Mouse (Mus musculus) cerebellum, adult 11 months (tissue): Measurements from ENCODE around the gene Mthfd1.

Experiments used
- DNase-seq: peaks from one replicate; pipeline ENCODE4 v3.0.0; 2022

Gene Mthfd1

DNA sequence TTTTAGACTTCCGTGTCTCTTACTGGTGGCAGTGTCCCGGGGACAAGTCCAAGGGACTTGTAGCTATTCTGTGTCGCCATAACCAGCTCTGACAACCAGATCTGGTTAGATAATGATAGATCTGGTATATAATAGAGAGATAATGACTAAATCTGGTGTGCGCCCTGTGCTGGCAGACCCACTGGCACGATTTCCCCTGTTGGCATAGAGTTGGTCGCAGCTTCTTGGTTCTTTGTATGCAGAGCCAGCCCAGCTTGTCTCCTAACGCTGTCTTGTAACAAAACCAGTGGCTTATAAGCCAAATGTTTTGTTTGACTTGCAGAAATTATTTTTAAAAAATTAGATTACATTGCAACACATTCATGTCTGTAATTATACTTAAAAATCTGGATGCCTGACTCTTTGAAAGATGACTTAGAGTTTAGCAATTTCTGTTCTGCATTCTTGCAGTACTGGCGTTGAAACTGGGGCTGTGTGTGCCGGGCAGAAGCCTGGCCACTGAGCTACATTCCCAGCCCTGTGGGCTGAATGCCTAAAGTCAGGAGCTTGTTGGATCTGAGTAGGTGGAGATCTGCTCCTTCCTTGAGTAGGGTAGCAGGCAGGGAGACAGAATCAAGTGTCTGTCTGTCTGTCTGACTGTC lies 9.3 kb downstream of the Mthfd1 start:
- peak; percentile 51 for DNase-seq

- DNase-seq, result no peak
These were observed 9.9 kb downstream of the Mthfd1 start for GRCm38 (mm10) chr12:76265001-76265400.

GRCm38 (mm10) chr12:76266875-76267274 lies 11.8 kb downstream of the Mthfd1 start:
- no peak for DNase-seq

GRCm38 (mm10) chr12:76268686-76269085 lies 13.6 kb downstream of the Mthfd1 start:
- DNase-seq, result peak; percentile 51

DNA sequence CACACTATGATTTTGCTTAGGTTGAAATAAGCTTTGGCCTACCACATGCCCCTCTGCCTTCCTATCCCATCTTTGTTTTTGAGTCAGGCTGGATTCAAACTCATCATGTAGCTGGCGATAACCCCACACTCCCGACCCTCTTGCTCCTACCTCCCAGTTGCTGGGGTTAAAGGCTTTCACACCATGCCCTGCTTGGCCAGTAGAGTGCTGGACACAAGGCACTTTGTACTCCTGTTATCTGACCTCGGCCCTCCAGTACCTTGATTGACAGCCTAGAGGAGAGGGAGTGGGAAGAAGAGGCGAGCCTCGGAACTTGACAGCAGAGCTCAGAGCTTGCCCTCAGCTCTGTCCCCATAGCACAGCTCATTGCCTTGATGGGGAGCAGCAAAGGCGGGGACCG lies 14.1 kb downstream of the Mthfd1 start:
- DNase-seq, result no peak

DNA sequence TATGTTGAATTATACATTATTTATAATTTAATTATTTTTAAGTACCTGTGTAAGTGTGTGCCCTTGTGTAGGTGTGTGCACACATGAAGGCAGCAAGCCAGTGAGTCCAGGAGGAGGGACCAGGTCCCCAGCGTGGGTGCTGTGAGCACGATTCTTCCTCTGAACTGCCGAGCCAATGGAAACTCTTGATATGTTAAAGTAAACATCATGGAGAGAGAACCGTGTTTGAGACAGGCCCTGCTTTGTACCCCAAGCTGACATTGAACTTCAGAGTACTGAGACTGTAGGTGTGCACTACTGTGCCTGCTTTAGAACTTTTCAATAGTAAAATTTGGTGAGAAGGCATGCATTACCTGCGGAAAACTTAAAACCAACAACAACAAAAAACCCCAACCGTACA lies 16.4 kb downstream of the Mthfd1 start:
- no peak for DNase-seq

- DNase-seq, result no peak
These were observed 17.8 kb downstream of the Mthfd1 start for GRCm38 (mm10) chr12:76272610-76273524.

- no peak for DNase-seq
These were observed 23.1 kb downstream of the Mthfd1 start for GRCm38 (mm10) chr12:76278209-76278608.

DNA sequence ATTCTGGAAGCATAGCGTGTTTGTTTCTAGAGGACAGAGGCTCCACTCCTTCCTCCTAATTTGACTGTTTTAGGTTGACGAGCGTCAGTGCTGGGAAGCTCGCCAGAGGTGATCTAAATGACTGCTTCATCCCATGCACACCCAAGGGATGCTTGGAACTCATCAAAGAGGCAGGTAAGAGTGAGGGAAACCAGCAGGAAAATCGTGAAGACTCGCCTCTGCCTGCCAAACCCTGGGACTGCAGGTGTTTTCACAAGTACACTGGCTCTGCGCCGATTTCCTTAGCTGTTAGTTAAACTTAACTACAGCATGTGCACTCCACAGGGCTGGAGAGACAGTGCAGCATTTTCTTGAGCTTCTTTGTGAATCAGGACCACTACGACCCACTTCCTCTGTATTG lies 25.5 kb downstream of the Mthfd1 start:
- no peak for DNase-seq

DNA sequence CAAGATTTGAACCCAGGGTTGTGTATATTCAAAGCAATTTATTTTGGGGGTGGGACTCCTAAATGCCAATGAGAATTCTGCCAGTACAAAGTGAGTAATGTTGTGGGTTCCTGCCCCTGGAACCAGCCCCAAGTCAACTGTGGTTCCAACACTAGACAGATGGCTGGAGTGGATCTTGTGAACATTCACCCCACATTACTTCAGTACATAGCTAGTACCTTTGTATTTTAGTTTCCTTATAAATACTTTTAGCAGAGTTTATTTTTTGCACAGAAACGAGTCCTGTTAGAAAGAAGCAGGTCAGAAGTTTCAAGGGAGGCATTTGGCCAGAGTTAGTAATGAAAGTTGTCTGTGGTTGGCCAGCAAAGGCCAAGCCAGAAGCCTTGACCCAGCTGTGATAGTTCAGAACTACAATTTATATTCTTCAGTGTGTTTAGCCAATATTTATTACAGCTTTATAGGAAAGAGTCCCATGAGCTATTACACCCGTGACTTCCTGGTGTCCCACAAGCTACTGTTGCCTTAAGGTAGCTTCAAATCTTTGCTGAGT lies 26.1 kb downstream of the Mthfd1 start:
- DNase-seq, result no peak

GRCm38 (mm10) chr12:76282132-76282531 lies 27.0 kb downstream of the Mthfd1 start:
- DNase-seq, result no peak

DNA sequence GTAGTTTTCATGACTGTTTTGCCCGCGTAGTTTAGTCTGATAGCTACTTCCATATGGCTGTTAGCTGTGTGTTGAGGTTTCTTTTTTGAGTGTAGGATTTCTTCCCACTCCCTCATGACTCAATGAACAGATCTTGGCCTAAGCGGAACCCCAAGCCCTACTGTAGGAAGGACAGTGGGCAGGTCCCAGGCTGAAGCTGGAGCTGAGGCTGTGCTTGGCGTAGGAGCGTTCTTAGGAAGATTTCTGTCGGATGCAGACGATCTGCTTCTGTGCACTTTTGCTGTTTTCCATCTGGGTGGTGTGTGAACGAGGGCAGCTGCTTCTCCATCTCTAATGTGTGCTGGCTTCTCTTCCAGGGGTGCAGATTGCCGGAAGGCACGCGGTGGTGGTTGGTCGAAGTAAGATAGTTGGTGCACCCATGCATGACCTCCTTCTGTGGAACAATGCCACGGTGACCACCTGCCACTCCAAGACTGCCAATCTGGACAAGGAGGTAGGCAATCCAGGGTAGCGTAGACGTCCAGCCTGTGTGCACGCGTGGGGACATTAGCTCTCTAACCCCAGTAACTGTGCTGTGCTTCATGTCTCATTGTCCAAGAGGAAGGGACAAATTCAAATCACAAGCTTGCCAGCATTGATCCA lies 27.6 kb downstream of the Mthfd1 start:
- DNase-seq, result no peak

DNA sequence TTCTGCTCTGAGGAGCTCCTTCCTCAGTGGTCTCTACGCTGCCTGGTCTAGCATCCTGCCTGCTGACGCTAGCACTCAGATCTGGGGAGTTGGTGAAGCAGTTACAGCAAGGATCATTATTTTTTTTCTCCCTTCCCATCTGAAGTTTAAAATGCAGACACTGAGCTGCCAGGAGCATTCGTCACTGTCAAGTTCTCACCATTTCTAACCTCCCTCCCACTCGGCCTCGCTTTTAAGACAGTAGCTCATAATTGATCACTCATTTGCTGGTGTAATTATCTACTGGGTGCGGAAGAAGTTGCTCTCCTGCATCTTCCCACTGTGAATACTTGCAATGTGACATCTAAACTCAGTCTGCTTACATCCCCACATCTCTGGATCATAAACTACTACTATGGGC lies 30.3 kb downstream of the Mthfd1 start:
- no peak for DNase-seq

GRCm38 (mm10) chr12:76287986-76288385 lies 32.9 kb downstream of the Mthfd1 start:
- DNase-seq, result no peak

DNA sequence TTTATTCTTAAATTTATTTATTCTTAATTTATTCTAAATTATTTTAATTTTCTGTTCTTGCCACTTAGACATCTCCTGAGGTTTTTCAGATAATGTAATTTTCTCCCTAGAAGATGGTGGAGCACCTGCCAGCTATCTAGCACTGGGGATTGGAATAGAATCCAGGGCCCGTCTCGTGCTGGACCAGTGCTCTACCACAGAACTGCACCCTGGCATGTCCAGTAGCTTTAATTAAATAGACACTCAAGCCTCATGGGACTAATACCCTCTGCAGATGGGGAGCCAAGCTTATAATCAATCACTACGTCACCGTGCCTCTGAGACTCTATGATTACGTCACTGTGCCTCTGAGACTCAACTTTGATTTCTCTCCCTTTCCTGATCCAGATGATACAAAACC lies 33.4 kb downstream of the Mthfd1 start:
- DNase-seq, result no peak

DNA sequence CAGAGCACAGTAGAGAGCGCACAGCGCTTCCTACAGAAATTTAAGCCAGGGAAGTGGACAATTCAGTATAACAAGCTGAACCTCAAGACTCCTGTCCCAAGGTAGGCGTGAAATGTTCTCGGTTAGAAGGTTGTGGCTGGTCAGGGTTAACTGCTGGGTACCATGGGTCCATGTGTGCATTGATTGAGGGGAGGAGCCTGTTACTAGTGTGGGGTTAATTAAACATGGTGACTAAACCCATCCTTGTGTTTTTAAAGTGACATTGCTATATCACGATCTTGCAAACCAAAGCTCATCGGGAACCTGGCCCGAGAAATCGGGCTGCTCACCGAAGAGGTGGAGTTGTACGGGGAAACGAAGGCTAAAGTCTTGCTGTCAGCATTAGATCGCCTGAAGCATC lies 34.3 kb downstream of the Mthfd1 start:
- no peak for DNase-seq

- DNase-seq, result no peak
These were observed 35.2 kb downstream of the Mthfd1 start for GRCm38 (mm10) chr12:76290271-76290670.

- peak; percentile 43 for DNase-seq
These were observed 38.1 kb downstream of the Mthfd1 start for GRCm38 (mm10) chr12:76293192-76293591.

DNA sequence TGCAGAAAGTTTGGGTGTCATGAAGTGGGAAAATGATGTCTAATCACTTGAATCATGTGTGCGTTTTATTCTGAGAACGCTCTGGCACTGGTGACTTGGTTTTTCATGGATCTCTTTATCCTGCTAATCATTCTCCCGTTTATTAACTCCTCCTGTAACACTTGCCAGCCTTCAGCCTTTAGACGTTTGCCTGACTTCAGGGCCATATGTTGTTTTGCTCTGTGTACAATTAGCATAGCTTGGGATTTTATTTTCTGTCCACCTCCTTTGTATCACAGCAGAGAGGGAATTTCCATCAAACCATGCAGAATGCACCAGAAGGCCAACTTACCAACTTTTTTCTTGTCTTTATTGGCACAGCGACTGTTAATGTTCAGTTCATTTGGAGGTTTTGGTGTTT lies 42.7 kb downstream of the Mthfd1 start:
- DNase-seq, result no peak

DNA sequence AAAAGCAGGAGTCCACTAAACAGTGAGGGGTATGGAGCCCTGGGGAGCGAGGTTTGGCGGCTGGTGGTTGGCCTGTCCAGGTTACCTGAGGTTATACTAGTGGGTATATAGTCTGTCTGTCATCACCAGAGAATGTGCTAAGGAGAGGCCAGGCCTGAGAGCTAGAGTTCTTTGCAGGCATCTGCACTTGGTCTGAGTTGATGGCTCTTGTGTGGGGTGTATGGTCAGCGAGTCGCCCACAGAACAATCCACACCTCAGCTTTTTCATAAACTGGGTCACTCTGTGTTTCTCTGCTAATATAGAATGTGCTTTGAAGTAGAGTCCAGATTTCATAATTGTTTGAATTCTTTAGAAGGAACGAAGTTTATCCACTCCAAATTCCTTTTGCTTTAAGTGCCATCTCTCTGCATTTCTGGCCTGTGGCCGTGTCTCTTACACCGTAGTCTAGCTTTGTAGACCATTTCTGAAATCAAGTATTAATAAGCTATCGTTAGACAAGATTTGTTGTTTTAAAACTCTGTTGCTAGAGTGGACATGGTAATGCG lies 44.3 kb downstream of the Mthfd1 start:
- DNase-seq, result no peak

- no peak for DNase-seq
These were observed 45.3 kb downstream of the Mthfd1 start for GRCm38 (mm10) chr12:76300367-76300766.

- DNase-seq, result peak; percentile 72
These were observed 48.4 kb downstream of the Mthfd1 start for GRCm38 (mm10) chr12:76303474-76303873.

GRCm38 (mm10) chr12:76304199-76304598 lies 49.1 kb downstream of the Mthfd1 start:
- DNase-seq, result peak; percentile 44
